Mouse (Mus musculus) common myeloid progenitor, adult 5-6 weeks (primary cell): ENCODE results near the gene Rabgap1l. TPM values are rescaled to one million over a fixed set of nuclear protein-coding genes. Genes with fewer than 3 reads are reported as not detected.

Experiments used
- ATAC-seq: replicated peaks from 2 replicates; pipeline ENCODE4 v1.8.0; 2016; ENCODE audit warnings: low read depth, mild to moderate bottlenecking, moderate TSS enrichment, inconsistent platforms; ENCODE audit not compliant: poor library complexity, severe bottlenecking
- total RNA-seq: library from RNA; stranded (forward); fragments of 200-1000, 187-1606 nt; gene quantifications from 2 replicates; pipeline ENCODE4 v1.2.3, GENCODE M21; 2017

The Rabgap1l gene
- 220 and 304 TPM in 2 replicates for total RNA-seq

GRCm38 (mm10) chr1:160792686-160793355 is at the start of gene Rabgap1l:
Gene Rabgap1l, minus strand, starts transcription at chr1:160793211.
- ATAC-seq = peak; percentile 76

DNA sequence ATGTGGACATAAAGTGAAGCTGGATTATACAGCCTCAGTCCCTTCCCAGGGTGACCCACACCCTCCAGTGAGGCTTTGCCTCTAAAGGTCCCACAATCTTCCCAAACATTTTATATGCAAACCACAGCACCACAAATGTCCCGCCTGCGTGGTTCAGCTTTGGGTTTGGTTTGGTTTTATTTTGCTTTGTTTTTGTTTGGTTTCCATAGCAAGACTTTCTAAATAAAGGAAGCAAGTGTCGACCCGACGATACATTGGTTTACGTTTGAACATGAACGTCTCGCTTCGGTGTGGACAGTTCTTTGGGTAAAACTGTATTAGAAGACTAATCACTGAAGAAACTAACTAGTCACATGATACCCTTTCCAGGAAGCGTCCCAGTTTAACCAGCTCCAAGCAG is 49.6 kb upstream of the Rabgap1l start:
- no peak for ATAC-seq

DNA sequence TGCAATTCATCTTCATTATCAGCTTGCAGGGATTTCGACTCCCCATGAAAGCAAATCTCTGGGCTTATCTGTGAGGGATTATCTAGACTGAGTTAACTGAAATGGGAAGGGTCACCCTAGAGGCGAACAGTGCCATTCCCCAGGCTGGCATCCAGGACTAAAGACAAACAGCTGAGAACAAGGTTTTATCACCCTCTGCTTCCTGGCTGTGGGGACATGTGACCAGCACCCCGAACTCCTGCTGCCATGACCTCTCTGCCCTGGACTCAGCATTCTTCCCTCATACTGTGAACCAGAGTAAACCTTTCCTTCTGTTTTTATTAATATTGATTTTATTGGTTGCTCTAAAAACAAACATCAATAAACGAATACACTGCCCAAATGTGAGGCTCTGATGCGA is 47.6 kb upstream of the Rabgap1l start:
- no peak for ATAC-seq

GRCm38 (mm10) chr1:160839095-160839494 is 46.1 kb upstream of the Rabgap1l start:
- no peak for ATAC-seq

DNA sequence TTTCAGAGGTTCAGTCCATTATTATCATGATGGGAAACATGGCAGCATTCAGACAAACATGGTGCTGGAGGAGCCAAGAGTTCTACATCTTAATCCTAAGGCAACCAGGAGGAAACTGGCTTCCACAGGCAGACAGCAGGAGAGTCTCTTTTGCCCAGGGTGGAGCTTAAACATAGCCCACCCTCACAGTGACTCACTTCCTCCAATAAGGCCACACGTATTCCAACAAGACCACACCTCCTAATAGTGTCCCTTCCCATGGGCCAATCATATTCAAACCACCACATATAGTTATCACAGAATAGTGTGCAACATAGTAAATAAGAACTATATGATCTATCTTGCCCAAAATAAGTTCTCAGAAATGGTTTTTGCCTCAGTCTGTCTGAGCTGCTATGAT is 41.4 kb upstream of the Rabgap1l start:
- no peak for ATAC-seq

DNA sequence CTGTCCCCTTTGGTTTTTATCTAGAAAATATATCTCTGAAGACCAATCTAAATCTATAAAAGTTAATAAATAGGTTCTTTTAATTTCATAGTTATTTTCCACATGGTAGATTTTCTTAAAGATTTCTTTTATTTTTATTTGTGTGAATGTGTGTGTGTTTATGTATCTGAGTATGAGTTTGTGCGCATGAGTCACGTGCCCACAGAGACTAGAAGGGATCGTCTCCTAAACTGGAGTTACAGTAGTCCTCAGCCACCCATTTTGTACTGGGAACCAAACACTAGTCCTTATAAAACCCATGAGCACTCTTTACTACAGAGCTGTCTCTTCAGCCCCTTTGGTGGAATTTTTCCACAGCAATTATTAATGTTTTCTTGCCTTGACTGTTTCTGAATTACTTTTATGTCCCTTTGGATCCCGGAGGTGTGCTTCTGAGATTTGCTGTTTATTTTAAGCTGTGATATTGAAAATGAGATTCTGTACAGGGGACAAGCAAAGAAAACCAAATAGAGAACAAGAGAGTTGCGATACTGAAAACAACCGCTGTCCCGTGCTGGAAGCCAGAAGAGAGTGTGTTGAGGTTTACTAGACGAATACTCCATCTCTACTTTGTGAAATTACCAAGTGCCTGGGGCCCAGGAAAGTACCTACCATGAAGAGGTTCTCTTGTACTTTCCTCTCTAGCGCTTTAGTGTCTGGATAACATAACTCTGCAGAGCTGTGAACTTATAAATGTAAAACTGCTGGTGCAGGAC is 39.4 kb upstream of the Rabgap1l start:
- no peak for ATAC-seq

- peak; percentile 96 for ATAC-seq
Measured at GRCm38 (mm10) chr1:160830608-160831498, 37.8 kb upstream of the Rabgap1l start.

DNA sequence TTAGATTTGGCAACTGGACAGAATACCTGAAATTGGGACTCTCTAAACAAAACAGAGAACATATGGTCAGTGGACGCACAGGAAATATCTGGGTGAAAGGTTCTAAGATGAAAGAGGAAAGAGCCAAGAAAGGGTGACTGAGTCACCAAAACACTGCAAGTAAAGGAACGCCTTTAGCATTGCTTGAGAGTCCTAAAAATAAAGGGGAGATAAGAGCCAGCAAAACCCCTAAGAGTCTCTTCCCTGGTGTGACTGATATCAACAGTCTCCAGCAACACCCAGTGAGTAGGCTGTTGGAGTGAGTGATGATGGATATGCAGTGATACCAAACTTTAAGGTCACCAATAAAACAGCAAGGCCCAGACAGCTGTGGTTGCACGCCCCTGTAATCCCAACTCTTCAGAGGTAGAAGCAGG is 32.4 kb upstream of the Rabgap1l start:
- ATAC-seq = peak; percentile 82

- ATAC-seq = no peak
Measured at GRCm38 (mm10) chr1:160823638-160824037, 30.6 kb upstream of the Rabgap1l start.

DNA sequence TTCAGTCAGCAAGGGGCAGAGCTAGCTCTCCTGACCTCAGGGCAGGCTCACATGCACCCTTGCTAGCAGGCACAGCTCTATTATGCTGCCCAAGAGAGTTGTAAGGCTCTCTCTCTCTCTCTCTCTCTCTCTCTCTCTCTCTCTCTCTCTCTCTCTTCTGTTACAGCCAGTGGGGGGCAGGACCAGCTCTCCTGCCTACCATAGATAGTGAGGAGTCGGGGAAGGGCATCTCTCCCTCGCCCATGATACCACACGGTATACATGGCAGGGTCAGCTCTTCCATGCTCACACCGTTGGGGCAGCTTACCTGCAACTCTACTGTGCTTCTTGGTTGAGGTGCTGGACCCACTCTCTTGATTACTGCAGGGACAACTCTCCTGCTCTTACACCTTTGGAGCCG is 21.2 kb upstream of the Rabgap1l start:
- ATAC-seq = no peak

DNA sequence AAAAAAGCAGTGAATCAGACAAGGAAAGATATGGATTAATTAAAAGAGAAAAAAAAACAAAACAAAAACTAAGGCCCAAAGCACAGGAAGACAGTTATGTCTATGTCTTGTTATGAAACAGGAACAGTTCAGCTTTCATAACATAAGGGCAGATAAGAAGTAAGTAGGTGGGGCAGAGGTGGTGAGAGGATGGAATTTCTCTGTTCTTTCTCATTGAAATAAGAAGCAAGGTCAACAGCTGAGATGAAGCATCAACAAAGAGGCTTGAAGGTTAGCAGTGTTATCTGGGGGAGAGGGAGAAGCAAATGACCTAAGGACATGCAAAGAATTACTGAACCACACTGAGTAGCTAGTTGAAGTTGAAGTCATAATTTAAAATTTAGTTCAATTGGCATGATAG is 19.4 kb upstream of the Rabgap1l start:
- 0 out of 2 replicates have a peak, but pooled peaks have one; percentile 36 for ATAC-seq

GRCm38 (mm10) chr1:160811930-160812329 is 18.9 kb upstream of the Rabgap1l start:
- no peak for ATAC-seq

GRCm38 (mm10) chr1:160805268-160805667 is 12.3 kb upstream of the Rabgap1l start:
- no peak for ATAC-seq

GRCm38 (mm10) chr1:160799972-160800371 is 7.0 kb upstream of the Rabgap1l start:
- ATAC-seq = no peak

- ATAC-seq = no peak
Measured at GRCm38 (mm10) chr1:160795016-160795415, 2.0 kb upstream of the Rabgap1l start.

- no peak; the same call in 1 of the 2 replicates for ATAC-seq
Measured at GRCm38 (mm10) chr1:160793791-160794757, 1.1 kb upstream of the Rabgap1l start.

GRCm38 (mm10) chr1:160792156-160792685 is 790 bp downstream of the Rabgap1l start:
- peak; percentile 12 for ATAC-seq

DNA sequence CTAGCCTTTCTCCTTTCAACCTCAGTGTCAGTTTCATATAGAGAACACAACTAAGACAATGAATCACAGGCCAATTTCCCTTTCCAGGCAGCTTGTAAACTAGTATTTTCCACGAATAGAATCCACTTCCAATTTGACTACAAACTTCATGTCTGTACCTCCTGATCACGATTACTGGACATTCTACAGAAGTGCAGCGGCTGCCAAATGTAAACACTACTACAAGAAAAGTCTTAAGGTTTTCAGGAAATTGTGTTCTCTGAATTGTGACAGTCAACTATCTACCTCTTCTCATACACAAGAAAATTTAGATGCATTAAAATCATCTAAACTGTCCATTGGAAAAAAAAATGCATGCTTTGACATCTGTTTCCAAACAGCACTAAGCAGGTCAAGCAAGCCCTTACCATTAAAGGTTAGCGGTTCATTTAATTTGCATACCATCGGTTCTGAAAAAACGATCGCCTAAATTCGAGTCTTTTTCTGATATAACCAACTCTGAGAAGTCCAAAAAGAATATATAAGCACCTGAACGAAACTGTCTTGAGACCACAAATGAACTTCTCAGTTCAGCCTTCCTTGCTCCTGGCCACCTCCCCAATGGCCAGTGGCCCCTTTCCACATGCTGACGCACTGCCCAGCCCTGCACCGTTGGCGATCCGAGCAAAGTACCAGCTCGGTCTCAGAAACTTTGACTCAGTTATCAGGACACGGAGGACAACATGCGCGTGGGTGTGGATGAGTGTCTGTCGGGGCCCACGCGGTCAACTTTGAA is 1.4 kb downstream of the Rabgap1l start:
- peak; percentile 27 for ATAC-seq
